Mouse (Mus musculus) heart, embryonic 11.5 days (tissue): Measurements from ENCODE around the gene Ftsj3. TPM values are rescaled to one million over a fixed set of nuclear protein-coding genes. Genes with fewer than 3 reads are reported as not detected.

Experiments used
- ATAC-seq: fragments of 200-750 bp; cut with Nextera tagmentation; replicated peaks from 2 replicates; pipeline ENCODE4 v1.8.0; 2017; ENCODE audit warnings: moderate library complexity; ENCODE audit not compliant: insufficient number of reproducible peaks, low FRiP score, low TSS enrichment
- H3K27ac ChIP-seq: fragments of 300-500 bp; sonication (generic); 2 replicates; pipeline ENCODE4 v1.5.1; 2014; ENCODE audit warnings: mild to moderate bottlenecking, low read depth, low read length
- H3K27me3 ChIP-seq: fragments of 300-500 bp; sonication (generic); 2 replicates; pipeline ENCODE4 v1.6.1; 2014; ENCODE audit warnings: mild to moderate bottlenecking, low read length, mixed read lengths; ENCODE audit not compliant: control insufficient read depth, insufficient read depth
- H3K36me3 ChIP-seq: fragments of 300-500 bp; sonication (generic); 2 replicates; pipeline ENCODE4 v1.6.1; 2014; ENCODE audit warnings: mild to moderate bottlenecking, low read length, moderate library complexity, mixed read lengths; ENCODE audit not compliant: control insufficient read depth, insufficient read depth
- H3K4me1 ChIP-seq: fragments of 300-500 bp; sonication (generic); 2 replicates; pipeline ENCODE4 v1.6.1; 2014; ENCODE audit warnings: low read length; ENCODE audit not compliant: control insufficient read depth, insufficient read depth
- H3K4me2 ChIP-seq: fragments of 300-500 bp; sonication (generic); 2 replicates; pipeline ENCODE4 v1.6.1; 2014; ENCODE audit warnings: mild to moderate bottlenecking, moderate library complexity
- H3K4me3 ChIP-seq: fragments of 300-500 bp; sonication (generic); 2 replicates; pipeline ENCODE4 v1.5.1; 2014; ENCODE audit warnings: low read depth, low read length
- H3K9ac ChIP-seq: fragments of 300-500 bp; sonication (generic); 2 replicates; pipeline ENCODE4 v1.6.1; 2014; ENCODE audit warnings: mild to moderate bottlenecking, low read depth, low read length, moderate library complexity
- H3K9me3 ChIP-seq: fragments of 300-500 bp; sonication (generic); replicated peaks from 2 replicates; pipeline ENCODE4 v1.6.1; 2016; ENCODE audit warnings: low read length; ENCODE audit not compliant: control insufficient read depth
- WGBS: fragments of 180-500 bp; shearing (Covaris S2); extraction: QIAGEN DNeasy Blood & Tissue Kit; methylation state at CpG from one replicate; pipeline ENCODE4 v1.1.7; 2014; ENCODE audit not compliant: insufficient replicate concordance; 5-methylcytosine and 5-hydroxymethylcytosine counted together
- polyA plus RNA-seq: library from polyadenylated mRNA; unstranded; fragments of >200 nt; fragmentation: Nextera tagmentation; extraction: Ambion mirVana; gene quantifications from 2 replicates; pipeline ENCODE4 v1.2.1, GENCODE M21; 2014

Ftsj3 gene
- polyA plus RNA-seq, 1 experiment from 2014 or later = 45.2 TPM

DNA sequence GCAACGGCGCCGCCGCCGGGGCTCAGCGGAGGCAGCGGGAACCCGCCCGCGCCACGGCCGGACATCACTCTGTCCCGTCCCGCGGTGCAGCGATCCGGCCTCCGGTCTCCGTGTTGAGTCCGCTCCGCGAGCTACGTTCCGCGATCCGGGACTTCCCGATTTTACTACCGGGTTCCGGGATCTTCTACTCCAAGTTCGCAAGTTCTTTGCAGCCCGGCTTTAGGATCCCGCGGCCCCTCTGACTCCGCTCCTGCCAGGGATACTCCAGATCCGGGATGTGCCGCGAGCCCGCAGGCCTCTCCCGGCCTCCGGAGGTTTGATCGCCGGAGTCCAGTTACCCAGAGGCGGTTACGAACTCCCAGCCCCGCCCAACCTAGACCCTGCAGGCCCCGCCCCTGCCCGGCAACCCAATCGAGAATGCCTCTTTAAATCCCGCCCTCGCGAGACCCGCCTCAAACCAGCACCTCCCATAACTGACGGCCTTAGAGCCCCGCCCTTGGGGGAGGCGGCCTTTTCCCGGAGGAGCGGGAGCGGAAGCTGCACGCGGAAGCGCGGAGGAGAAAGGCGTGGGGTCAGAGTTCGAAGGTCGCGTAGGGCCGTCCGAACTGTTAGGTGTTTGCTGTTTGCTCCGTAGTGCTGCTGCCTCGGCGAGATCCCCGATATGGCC lies 16.9 kb upstream of the Ftsj3 start, which contains the start of gene Smarcd2:
Smarcd2 (minus strand) TSS at position 329 of the 667 bp plus-strand sequence.
- under 1% methylated on average over 72 of the region's 72 CpGs for WGBS
- Histone ChIP-seq H3K4me2 (peak within 1 kb of the TSS; percentile 77), H3K4me1 (peaks cover 32% of the 10 kb centered on the region), H3K9me3 (no peaks in the 10 kb centered on the region), H3K36me3 (no peaks in the 10 kb centered on the region; the same call in 1 of the 2 replicates), H3K4me3 (peak within 1 kb of the TSS; percentile 79), H3K27me3 (no peaks in the 10 kb centered on the region), H3K27ac (peak within 1 kb of the TSS; percentile 85), H3K9ac (peak within 1 kb of the TSS; percentile 84)
- peak; percentile 90 for ATAC-seq

DNA sequence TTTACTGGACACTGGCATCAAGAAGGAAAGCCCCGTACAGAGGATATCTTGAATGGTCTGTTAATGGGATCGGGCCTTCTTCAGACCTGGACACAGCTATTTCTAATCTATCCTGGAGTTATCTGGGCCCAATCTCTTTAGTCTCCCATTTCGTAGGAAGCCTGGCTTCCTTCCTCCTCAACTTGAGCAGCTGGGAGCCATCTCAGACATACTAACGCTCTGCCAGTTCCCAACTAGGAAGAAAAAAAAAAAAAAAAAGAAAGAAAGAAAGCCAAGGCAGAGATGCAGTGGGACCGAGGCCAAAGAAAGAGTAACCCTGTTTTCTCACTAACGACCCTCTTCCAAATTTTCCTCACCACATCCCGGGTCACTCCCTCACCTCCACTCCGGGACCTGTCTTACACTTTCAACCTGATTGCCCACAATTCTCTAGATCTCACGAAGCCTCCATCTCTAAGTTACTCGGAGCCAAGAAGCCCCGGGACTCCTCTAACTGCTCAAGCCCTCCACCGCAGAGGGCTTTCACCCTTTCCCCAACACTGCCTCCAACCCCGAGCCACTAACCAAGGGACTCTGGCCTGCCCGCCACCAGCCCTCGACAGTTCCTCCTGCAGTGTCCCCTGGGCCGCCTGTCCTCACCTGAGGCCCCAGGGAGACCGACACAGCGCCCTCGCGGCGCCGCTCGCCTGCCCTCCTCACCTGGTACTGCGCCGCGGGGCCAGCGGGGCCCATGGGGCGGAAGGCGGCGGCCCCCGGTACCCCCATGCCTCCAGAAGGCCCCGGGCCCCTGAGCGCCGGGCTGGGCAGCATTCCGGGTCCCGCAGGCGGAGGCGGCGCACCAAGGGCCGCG lies 16.1 kb upstream of the Ftsj3 start:
- Histone ChIP-seq H3K4me1 (peaks cover 33% of the 10 kb centered on the region), H3K9me3 (no peaks in the 10 kb centered on the region), H3K36me3 (peaks cover under 1% of the 10 kb centered on the region), H3K27me3 (no peaks in the 10 kb centered on the region), H3K27ac (peak overlapping the region; percentile 85), H3K9ac (peak overlapping the region; percentile 84), H3K4me2 (peak overlapping the region; percentile 77), H3K4me3 (peak overlapping the region; percentile 79)
- ATAC-seq = peak; percentile 55
- 1% methylated on average over 41 of the region's 41 CpGs for WGBS

DNA sequence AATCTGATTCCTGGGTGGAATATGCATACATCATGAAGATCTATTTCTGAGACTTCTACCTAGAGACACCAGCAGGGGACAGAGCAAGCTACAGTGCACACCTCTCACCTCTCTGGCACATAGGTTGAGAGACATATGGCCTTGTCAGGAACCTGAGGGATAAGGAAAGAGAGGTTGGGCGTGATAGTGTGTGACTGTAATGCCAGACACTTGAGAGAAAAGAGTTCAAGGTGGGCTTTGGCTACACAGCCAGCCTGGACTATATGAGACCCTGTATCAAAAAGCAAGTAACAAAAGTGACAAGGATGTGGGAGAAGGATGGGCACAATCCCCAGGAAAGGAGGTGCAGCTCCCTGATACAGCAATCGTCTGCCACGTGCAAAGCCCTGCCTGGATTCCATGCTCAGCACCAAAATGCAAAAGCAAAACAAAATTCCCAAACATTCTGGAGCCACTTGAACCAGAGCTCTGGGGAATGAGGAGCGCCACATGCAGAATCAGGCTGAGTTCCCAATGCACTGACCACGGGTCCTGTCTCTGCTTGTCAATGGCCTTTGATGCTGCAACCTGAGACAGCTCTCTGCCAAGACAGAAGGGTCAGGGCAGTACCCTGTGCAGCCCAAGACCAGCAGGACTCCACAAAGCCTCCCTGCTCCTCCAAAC lies 15.4 kb upstream of the Ftsj3 start:
- peak overlapping the region; percentile 77 for H3K4me2 ChIP-seq
- H3K4me1 ChIP-seq = peaks cover 33% of the 10 kb centered on the region
- WGBS = 38% methylated on average over 5 of the region's 5 CpGs

DNA sequence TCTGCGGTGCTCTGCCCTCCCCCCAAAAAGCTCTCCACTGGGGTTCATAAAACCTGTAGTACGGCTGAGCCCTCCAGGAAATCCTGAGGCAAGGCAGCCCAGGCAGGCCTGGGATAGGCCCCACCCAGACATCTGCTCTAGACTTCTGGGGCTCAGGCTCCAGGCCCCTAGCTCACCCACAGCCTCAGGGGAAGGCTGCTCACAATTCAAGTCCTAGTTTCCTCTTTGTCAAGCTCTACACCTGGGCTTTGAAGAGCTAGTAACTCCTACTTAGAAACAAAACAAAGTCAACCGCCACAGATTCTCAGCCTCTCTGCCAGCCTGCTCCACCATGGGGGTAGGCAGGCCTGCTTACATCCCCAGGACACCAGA lies 13.2 kb upstream of the Ftsj3 start:
- H3K9me3 ChIP-seq = no peaks in the 10 kb centered on the region
- peaks cover 27% of the 10 kb centered on the region for H3K4me1 ChIP-seq
- H3K4me3 ChIP-seq = no peak overlapping the region
- H3K27me3 ChIP-seq = no peaks in the 10 kb centered on the region
- H3K36me3 ChIP-seq = peaks cover 30% of the 10 kb centered on the region
- no peak for ATAC-seq
- WGBS = 36% methylated on average over 3 of the region's 3 CpGs
- no peak overlapping the region for H3K27ac ChIP-seq
- H3K9ac ChIP-seq = peak overlapping the region; percentile 46; the same call in 1 of the 2 replicates
- H3K4me2 ChIP-seq = no peak overlapping the region

More for the DNA sequence above, 15.4 kb upstream of the Ftsj3 start:
- Histone ChIP-seq H3K9me3 (no peaks in the 10 kb centered on the region), H3K36me3 (peaks cover 8% of the 10 kb centered on the region), H3K27ac (0 out of 2 replicates have a peak overlapping the region, but pooled peaks have one; percentile 0), H3K9ac (peak overlapping the region; percentile 84), H3K27me3 (no peaks in the 10 kb centered on the region), H3K4me3 (peak overlapping the region; percentile 79)
- no peak for ATAC-seq

DNA sequence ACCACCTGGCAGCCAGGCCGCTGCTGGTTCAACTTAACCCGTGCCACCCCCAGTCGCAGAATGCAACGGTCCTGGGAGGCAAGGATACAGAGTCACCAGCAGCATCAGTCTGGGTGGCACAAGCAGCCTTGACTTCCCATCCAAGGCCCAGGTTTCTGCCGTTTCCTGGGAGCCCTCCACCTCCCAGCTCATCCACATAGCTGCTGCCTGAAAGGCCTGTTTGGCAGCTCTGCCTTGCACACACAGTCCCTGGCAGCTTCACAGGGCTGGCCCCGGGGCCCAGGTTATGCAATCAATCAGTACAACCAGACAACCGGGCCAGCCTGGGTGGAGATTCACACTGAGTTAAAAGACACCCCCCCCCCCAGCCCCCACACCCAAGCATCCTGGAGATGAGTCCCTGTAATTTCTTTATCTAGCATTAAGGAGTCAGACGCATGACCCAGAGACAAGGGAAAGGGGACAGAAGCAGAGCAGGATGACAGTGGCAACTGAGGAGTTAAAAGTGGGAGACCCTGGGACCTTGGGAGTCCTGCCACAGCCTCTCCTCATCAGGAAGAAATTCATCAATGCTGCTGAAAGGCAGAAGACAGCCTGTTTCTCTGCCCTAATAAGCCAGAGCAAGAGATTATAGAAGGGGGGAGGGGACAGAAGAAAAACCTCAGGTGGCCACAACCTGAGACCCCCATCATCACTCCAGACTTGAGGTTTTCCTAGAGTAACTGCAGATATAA lies 12.6 kb upstream of the Ftsj3 start:
- peak overlapping the region; percentile 46; the same call in 1 of the 2 replicates for H3K9ac ChIP-seq
- H3K36me3 ChIP-seq = peaks cover 36% of the 10 kb centered on the region
- H3K27me3 ChIP-seq = no peaks in the 10 kb centered on the region
- no peaks in the 10 kb centered on the region for H3K9me3 ChIP-seq
- WGBS = 53% methylated on average over 8 of the region's 8 CpGs
- H3K4me3 ChIP-seq = no peak overlapping the region
- H3K4me1 ChIP-seq = peaks cover 27% of the 10 kb centered on the region
- H3K27ac ChIP-seq = no peak overlapping the region
- H3K4me2 ChIP-seq = no peak overlapping the region
- ATAC-seq = no peak

DNA sequence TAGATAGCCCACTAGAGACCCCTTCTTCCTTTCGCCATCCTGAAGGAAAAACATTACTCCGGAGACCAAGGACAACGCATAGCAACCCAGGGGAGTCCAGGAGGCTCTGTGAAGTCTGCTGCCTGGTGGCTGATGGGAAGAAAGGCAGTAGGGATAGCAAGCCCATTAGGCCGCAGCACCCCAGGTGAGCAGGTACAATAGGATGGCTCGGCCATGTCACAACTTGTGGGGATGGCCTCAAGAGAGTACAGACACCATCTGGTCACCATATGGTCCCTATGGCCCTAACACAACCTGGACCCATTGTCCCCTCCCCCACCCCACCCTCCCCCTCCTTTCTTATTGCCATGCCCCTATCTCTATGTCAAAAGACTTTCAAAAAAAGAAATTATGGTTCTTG lies 12.0 kb upstream of the Ftsj3 start:
- Histone ChIP-seq H3K9ac (no peak overlapping the region), H3K27ac (no peak overlapping the region), H3K4me3 (no peak overlapping the region), H3K9me3 (no peaks in the 10 kb centered on the region), H3K27me3 (no peaks in the 10 kb centered on the region), H3K36me3 (peaks cover 38% of the 10 kb centered on the region), H3K4me2 (no peak overlapping the region), H3K4me1 (peaks cover 27% of the 10 kb centered on the region)
- 68% methylated on average over 5 of the region's 5 CpGs for WGBS
- ATAC-seq = no peak

DNA sequence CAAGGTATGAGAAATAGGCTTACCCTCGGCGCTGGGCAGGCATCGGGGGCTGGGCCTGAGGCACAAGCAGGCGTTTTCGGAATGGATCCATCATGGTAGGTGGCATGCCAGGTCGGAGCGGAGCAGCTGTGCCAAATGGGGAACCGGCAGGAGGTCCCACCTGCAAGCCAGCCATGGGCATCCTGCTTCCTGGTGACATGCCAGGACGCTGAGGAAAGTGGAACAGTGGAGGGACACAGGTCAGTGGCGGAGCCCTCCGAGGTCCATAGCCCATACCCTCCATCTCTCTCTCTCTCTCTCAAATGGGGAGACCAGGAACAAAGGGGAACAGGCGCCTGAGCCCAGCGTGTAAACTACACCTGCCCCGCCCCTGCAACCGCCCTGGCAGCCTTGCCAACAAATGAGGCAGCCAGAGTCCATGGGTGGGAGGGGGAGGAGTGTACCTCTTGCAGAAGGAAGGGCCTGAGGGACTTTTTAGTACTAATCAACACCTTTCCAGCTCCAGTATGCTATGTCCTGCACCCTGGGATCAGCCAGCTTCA lies 11.5 kb upstream of the Ftsj3 start:
- Histone ChIP-seq H3K36me3 (peaks cover 39% of the 10 kb centered on the region), H3K4me1 (peaks cover 27% of the 10 kb centered on the region), H3K4me2 (no peak overlapping the region), H3K9ac (0 out of 2 replicates have a peak overlapping the region, but pooled peaks have one; percentile 43), H3K27ac (no peak overlapping the region; the same call in 1 of the 2 replicates), H3K4me3 (no peak overlapping the region), H3K9me3 (no peaks in the 10 kb centered on the region), H3K27me3 (no peaks in the 10 kb centered on the region)
- whole genome bisulfite sequencing = 63% methylated on average over 15 of the region's 15 CpGs
- no peak for ATAC-seq

DNA sequence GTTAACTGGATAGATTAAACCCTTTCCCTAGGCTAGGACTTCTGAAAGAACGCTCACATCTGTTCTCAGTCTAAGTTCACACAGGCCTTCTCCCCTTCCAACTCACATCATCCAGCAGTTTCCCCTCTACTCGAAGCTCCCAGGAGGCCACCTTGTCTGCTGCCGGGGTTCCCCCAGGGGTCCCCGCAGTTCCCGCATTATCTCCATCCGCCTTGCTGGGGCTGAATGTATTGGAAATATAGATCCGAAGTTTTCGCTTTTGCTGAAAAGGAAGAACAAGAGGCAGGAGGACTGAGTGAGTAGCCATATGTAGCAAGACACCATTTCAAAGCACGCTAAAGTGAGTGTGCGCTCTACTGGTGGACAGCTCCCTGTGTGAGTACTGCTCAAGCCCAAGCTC lies 10.6 kb upstream of the Ftsj3 start:
- Histone ChIP-seq H3K4me3 (no peak overlapping the region), H3K9ac (no peak overlapping the region), H3K27me3 (no peaks in the 10 kb centered on the region), H3K36me3 (peaks cover 48% of the 10 kb centered on the region), H3K4me2 (no peak overlapping the region), H3K27ac (no peak overlapping the region), H3K9me3 (no peaks in the 10 kb centered on the region), H3K4me1 (peaks cover 23% of the 10 kb centered on the region)
- ATAC-seq = no peak
- 89% methylated on average over 10 of the region's 10 CpGs for WGBS
